Mouse (Mus musculus) forebrain, embryonic 10.5 days (tissue): ENCODE results near the gene Manba. TPM values are rescaled to one million over a fixed set of nuclear protein-coding genes. Genes with fewer than 3 reads are reported as not detected.
"Not testable (repeated sequence)": the region's sequence is repeated elsewhere in the genome, so short reads cannot be mapped to it uniquely, and the experiment has no call there.

ENCODE experiments used
- DNase-seq: peaks from one replicate; pipeline ENCODE4 v3.0.0-alpha.2; 2017; ENCODE audit warnings: low spot score; ENCODE audit errors: extremely low spot score
- H3K27ac ChIP-seq: fragments of 300-500 bp; sonication (generic); 2 replicates; pipeline ENCODE4 v1.5.1; 2016; ENCODE audit warnings: mild to moderate bottlenecking
- H3K27me3 ChIP-seq: fragments of 300-500 bp; sonication (generic); 2 replicates; pipeline ENCODE4 v1.6.1; 2016; ENCODE audit warnings: mild to moderate bottlenecking; ENCODE audit not compliant: poor library complexity, severe bottlenecking
- H3K36me3 ChIP-seq: fragments of 300-500 bp; sonication (generic); replicated peaks from 2 replicates; pipeline ENCODE4 v1.6.1; 2016; ENCODE audit warnings: mild to moderate bottlenecking, moderate library complexity
- H3K4me1 ChIP-seq: fragments of 300-500 bp; sonication (generic); 2 replicates; pipeline ENCODE4 v1.6.1; 2016
- H3K4me3 ChIP-seq: fragments of 300-500 bp; sonication (generic); 2 replicates; pipeline ENCODE4 v1.5.1; 2016; ENCODE audit warnings: mild to moderate bottlenecking, moderate library complexity
- H3K9me3 ChIP-seq: fragments of 300-500 bp; sonication (generic); 2 replicates; pipeline ENCODE4 v1.6.1; 2016; ENCODE audit warnings: mild to moderate bottlenecking, moderate library complexity
- WGBS: fragments of 180-500 bp; shearing (Covaris S2); methylation state at CpG from one replicate; pipeline ENCODE4 v1.1.7; 2016; 5-methylcytosine and 5-hydroxymethylcytosine counted together
- polyA plus RNA-seq: library from polyadenylated mRNA; unstranded; fragments of >200 nt; fragmentation: Nextera tagmentation; extraction: Ambion mirVana; gene quantifications from 2 replicates; pipeline ENCODE4 v1.2.1, GENCODE M21; 2016

Manba gene
- polyA plus RNA-seq, 1 experiment from 2014 or later: 4.4 TPM

DNA sequence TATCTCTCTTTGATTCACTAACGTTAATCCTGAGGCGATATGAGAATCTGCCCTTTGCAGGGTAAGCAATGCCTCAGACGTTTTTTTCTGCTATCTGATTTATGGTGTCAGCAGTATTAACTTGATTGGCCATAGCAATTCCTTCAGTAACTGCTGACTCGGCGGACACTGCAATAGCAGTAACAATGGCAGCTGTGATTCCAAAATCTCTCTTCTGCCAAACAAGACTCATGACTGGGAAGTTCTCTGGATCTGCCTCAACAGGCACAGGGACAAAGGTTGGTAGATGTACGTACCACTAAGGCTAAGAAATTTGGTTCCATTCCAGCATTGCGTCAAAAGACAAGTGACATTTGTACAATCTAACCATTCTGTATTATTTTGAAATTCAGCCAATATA lies 7.9 kb downstream of the Manba start:
- H3K9me3 ChIP-seq, H3K36me3 ChIP-seq, H3K4me3 ChIP-seq, H3K27ac ChIP-seq, H3K27me3 ChIP-seq, DNase-seq, H3K4me1 ChIP-seq: not testable (repeated sequence)
- WGBS: 95% methylated on average over 7 of the region's 7 CpGs

DNA sequence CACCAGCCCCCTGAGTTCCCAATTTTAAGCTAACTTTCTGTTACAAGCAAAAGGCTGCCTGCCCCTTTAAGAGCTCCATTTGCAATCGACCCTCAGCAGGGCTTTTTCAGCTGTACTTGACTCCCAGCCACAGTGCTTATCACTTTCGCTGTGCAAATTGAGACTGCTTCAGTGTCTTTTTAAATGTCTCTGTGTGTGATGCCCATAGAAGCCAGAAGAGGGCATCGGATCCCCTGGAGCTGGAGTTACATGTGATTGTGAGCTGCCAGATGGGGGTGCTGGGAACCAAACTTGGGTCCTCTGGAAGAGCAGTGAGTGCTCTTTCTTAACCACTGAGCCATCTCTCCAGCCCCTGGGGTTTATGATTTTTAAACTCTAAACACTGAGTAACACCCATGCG lies 12.5 kb downstream of the Manba start:
- 89% methylated on average over 4 of the region's 4 CpGs for WGBS
- not testable (repeated sequence) for H3K4me3 ChIP-seq, H3K27me3 ChIP-seq, H3K4me1 ChIP-seq, H3K27ac ChIP-seq, H3K9me3 ChIP-seq, DNase-seq, H3K36me3 ChIP-seq

DNA sequence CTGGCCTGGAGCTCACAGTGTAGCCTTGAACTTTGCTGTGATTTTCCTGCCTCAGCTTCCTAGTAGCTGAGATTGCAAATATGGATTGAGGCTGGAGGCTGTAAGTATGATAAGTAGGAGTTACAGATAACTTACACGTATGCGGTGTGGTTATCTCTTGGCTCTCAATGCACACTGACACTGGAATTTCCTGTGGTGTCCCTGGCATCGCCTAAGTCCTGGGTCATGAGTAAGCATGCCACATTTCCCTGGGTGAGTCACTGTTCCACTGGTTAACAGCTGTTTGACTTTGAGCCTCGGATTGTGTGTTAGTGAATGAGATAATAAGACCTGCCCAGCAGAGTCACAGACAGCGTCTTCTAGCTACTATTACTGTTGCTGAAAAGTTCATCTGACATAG lies 13.5 kb downstream of the Manba start:
- Histone ChIP-seq H3K9me3 (peaks cover 7% of the 10 kb centered on the region; the same call in 1 of the 2 replicates), H3K36me3 (no peaks in the 10 kb centered on the region), H3K4me3 (no peak overlapping the region), H3K27ac (no peak overlapping the region), H3K27me3 (no peaks in the 10 kb centered on the region), H3K4me1 (no peaks in the 10 kb centered on the region)
- 90% methylated on average over 5 of the region's 5 CpGs for WGBS
- DNase-seq: no peak

DNA sequence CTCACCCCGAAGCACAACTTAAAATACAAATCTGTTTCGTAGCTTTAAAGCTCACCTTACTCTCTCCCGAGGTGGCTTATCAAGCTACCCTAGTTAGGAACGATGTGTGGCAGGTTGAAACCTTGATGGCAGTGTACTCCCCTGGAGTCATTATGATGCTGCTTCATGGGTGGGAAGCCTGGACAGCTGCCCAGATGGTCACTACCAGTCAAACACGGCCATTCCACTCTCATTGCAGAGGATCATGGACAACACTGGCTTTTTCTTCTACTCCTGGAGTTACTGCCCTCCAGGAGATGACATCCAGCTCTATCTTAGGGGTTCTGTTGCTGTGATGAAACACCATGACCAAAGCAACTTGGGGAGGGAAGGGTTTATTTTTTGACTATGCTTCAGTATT lies 17.7 kb downstream of the Manba start:
- no peaks in the 10 kb centered on the region for H3K36me3 ChIP-seq
- DNase-seq: no peak
- H3K27ac ChIP-seq: no peak overlapping the region
- 92% methylated on average over 5 of the region's 5 CpGs for WGBS
- no peaks in the 10 kb centered on the region for H3K27me3 ChIP-seq
- peaks cover 4% of the 10 kb centered on the region; the same call in 1 of the 2 replicates for H3K9me3 ChIP-seq
- H3K4me1 ChIP-seq: no peaks in the 10 kb centered on the region
- H3K4me3 ChIP-seq: no peak overlapping the region

DNA sequence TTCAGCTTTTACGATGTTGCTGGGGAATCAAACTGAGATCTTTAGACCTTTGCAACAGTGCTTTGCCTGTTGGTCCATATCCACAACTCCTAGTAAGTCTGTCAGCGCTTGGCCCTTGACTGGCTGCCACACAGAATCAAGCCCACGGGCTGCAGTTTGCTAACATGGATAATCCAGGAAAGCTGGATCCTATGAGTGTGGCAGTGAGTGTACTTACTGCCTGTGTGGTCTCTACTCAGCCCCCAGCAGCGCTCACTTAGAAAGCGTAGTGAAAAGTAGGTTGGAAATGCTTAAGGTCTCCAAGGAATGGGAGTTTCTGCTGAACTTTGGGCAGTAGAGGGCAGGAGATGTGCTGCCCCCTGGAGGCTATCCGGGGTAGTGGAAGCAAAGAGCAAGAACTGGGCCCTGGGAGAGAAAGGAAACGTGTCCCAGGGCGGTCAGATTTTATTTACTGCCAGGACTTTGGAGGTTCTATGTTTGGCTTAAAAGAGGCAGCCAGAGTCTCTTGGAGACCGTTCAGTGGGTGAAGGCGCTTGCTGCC lies 20.0 kb downstream of the Manba start:
- peak; percentile 33 for DNase-seq
- Histone ChIP-seq H3K4me3 (no peak overlapping the region), H3K27ac (no peak overlapping the region), H3K27me3 (no peaks in the 10 kb centered on the region), H3K36me3 (no peaks in the 10 kb centered on the region), H3K9me3 (no peaks in the 10 kb centered on the region), H3K4me1 (no peaks in the 10 kb centered on the region)
- 62% methylated on average over 10 of the region's 10 CpGs for WGBS

DNA sequence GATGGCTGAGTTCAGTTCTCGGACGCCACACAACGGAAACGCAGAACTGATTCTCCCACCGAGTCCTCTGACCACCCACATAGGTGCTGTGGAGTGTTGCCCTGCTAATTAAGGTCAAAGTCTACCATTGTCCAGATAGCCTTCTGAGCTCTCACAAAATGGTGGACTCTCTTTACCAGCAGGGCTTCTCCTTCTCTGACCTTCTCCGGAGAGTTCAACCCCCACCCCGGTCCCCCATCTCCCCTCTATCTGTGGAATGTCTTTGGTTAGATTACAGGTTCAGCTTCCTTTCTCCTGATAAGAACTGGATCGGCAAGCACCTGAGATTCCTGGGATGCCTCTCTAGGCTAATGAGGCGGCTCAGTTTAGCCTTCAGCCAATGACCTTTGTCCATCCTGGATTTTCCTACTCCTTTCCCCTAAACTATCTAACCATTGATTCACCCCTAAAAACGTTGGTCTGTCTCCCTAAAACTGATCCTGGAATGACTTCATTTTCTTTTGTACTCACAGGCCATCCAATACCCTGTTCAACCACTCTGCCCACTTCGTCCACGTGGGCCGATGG lies 20.6 kb downstream of the Manba start:
- Histone ChIP-seq H3K4me1 (no peaks in the 10 kb centered on the region), H3K27me3 (no peaks in the 10 kb centered on the region), H3K27ac (no peak overlapping the region), H3K9me3 (no peaks in the 10 kb centered on the region), H3K4me3 (no peak overlapping the region), H3K36me3 (no peaks in the 10 kb centered on the region)
- no peak for DNase-seq
- 84% methylated on average over 13 of the region's 13 CpGs for WGBS

DNA sequence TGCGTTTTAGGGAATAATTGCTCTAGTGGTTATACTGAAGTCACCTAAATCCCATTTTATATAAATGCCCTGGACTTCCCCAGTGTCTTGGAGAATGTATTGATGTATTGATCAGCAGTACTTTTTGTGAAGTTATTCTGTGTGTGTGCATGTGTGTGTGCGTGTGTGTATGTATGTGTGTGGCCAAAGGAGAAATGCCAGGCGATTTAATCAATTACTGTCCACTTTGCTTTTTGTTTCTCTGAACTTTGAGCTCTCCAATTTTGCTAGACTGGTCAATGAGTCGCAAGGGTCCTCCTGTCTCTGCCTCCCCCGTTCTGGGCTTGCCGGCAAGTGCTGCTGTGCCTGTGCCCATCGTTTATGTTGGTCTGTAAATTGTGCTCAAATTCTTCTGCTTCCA lies 22.1 kb downstream of the Manba start:
- H3K36me3 ChIP-seq: no peaks in the 10 kb centered on the region
- H3K4me1 ChIP-seq: no peaks in the 10 kb centered on the region
- DNase-seq: no peak
- 91% methylated on average over 7 of the region's 7 CpGs for WGBS
- H3K9me3 ChIP-seq: no peaks in the 10 kb centered on the region
- no peaks in the 10 kb centered on the region for H3K27me3 ChIP-seq
- H3K4me3 ChIP-seq: no peak overlapping the region
- H3K27ac ChIP-seq: no peak overlapping the region

DNA sequence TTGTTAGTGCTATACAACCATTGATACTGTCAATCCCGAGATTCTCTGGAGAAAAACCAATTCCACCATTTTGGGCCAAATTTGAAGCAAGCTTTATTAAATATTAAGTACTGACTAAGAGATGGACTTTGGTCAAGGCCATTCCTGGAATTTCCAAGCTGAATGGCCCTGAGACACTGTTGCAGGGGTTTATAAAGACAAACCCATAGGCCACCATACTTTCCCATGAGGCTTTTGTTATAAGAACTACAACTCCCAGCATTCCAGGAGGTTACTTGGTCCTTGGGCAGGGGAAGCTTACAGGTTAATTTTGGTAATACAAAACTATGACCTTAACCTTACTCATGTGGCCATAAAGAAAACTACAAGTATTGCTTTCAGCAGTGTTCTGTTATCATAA lies 22.8 kb downstream of the Manba start:
- H3K4me1 ChIP-seq: peaks cover 3% of the 10 kb centered on the region
- no peaks in the 10 kb centered on the region for H3K36me3 ChIP-seq
- H3K27me3 ChIP-seq: no peaks in the 10 kb centered on the region
- no peak for DNase-seq
- no peak overlapping the region for H3K4me3 ChIP-seq
- H3K9me3 ChIP-seq: no peaks in the 10 kb centered on the region
- H3K27ac ChIP-seq: no peak overlapping the region
- WGBS: 73% methylated on average over 1 of the region's 1 CpGs

DNA sequence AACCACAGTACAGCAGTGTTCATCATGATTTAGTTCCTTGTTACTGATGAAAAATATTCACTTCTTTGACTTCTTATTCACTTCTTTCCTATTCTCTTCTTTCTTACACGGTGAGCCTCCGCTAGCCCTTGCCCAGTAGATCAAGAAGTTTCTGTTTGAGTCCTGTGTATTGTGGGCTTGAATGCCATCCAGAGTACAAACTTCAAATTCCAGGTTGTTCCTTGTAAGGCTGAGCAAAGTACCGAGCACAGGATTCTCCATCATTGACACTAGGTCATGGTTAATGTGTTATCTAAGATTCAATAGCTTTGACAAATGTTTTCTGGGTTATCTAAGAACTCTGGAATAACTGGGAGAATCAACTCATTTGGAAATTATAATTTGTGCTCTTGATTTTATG lies 25.0 kb downstream of the Manba start:
- H3K27me3 ChIP-seq: no peaks in the 10 kb centered on the region
- no peak overlapping the region for H3K27ac ChIP-seq
- H3K4me3 ChIP-seq: no peak overlapping the region
- no peaks in the 10 kb centered on the region for H3K36me3 ChIP-seq
- DNase-seq: no peak
- H3K4me1 ChIP-seq: peaks cover 8% of the 10 kb centered on the region
- WGBS: 96% methylated on average over 3 of the region's 3 CpGs
- no peaks in the 10 kb centered on the region for H3K9me3 ChIP-seq

DNA sequence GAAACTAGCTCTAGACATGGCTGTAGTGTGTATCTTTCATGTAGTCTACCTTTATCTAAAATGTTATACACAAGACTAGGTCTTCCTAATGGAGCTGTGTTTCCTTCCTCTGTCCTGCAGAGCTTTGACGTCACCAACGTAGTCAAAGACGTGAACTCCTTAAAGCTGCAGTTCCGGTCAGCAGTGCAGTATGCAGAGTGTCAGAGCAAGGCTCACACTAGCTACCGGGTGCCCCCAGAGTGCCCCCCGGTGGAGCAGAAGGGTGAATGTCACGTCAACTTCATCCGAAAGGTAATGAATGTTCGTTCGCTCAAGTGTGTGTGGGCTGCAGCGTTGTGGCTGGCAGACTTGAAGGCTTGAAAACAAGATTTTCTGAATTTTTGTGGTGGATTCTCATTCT lies 26.3 kb downstream of the Manba start:
- H3K36me3 ChIP-seq: no peaks in the 10 kb centered on the region
- no peak for DNase-seq
- H3K4me1 ChIP-seq: peaks cover 9% of the 10 kb centered on the region
- H3K27ac ChIP-seq: no peak overlapping the region
- 54% methylated on average over 11 of the region's 11 CpGs for WGBS
- H3K4me3 ChIP-seq: no peak overlapping the region
- H3K9me3 ChIP-seq: no peaks in the 10 kb centered on the region
- no peaks in the 10 kb centered on the region for H3K27me3 ChIP-seq

DNA sequence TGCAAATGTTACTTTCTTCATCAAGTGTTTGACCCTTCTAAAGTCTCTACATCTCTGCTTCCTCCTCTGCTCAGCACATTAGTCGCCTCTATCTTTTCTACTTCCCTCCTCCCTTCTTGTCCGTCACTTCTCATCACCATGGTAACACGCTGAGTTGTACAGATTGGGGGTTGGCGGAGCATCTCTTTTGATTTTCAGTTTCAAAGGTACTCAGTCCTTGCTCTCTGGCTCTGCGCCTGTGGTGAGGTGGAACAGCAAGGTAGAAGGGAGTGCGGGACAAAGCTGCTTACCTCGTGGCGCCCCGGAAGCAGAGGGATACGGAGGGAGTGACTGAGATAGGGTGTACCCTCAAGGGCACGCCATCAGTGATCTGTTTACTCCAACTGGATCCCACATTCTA lies 27.9 kb downstream of the Manba start:
- Histone ChIP-seq H3K9me3 (no peaks in the 10 kb centered on the region), H3K36me3 (no peaks in the 10 kb centered on the region), H3K27me3 (no peaks in the 10 kb centered on the region), H3K4me3 (peak overlapping the region; percentile 19), H3K27ac (no peak overlapping the region), H3K4me1 (peaks cover 13% of the 10 kb centered on the region)
- no peak for DNase-seq
- WGBS: 44% methylated on average over 11 of the region's 11 CpGs

DNA sequence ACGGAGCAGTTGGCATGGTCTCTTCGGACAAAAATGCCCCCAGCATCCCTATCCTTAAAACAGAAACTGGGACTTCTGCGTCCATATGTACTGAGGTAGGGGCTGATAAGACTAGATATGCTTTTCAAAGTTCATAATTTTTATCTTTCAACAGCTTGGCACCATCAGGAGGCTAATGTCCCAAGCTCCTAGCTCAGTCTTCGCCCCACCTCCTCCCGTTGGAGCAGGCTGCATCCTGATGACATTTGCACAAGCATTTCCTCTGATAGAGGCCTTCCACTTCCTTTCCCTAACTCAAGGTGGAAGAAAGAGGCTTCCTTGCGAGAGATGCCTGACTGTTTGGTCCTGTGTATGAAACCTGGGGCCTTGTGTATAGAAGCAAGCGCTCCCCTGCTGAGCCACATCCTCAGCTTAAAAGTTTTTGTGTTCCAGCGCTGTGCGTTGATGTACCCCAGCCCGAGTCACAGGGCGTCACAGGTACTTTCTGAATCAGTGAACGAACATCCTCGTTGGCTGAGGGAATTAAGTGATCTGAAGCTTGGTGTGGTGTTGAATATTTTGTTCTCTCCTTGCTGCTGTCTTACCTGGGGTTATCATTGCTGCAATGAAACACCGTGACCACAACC lies 28.5 kb downstream of the Manba start:
- 85% methylated on average over 14 of the region's 14 CpGs for WGBS
- DNase-seq: no peak

DNA sequence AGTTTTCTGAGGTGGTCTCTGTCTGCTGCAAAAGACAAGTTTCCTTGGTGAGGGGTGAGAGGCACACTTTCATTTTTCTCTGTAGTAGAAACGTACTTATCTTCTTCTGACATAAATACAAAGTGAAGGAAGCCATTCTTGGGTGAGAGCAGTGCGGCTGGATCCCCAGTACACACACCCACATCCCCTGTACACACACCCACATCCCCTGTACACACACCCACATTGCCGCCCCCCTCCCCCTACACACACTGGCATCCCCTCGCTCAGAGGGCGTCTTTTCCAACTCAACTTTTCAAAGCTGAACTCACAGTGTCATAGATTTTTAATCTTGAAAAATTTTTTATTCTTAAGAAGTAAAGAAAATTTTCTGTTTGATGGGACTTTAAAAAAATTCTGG lies 29.8 kb downstream of the Manba start:
- peaks cover 13% of the 10 kb centered on the region for H3K4me1 ChIP-seq
- 91% methylated on average over 5 of the region's 5 CpGs for WGBS
- DNase-seq: no peak
- H3K27ac ChIP-seq: no peak overlapping the region
- H3K36me3 ChIP-seq: no peaks in the 10 kb centered on the region
- H3K4me3 ChIP-seq: no peak overlapping the region
- no peaks in the 10 kb centered on the region for H3K9me3 ChIP-seq
- no peaks in the 10 kb centered on the region for H3K27me3 ChIP-seq

More for the DNA sequence above, 28.5 kb downstream of the Manba start:
- H3K4me1 ChIP-seq: peaks cover 13% of the 10 kb centered on the region
- no peak overlapping the region for H3K27ac ChIP-seq
- H3K27me3 ChIP-seq: no peaks in the 10 kb centered on the region
- H3K9me3 ChIP-seq: no peaks in the 10 kb centered on the region
- H3K4me3 ChIP-seq: no peak overlapping the region
- no peaks in the 10 kb centered on the region for H3K36me3 ChIP-seq
